Mouse (Mus musculus) lung, postnatal 0 days (tissue): ENCODE data around the gene Thap12.

ENCODE experiments used
- CTCF ChIP-seq: IDR thresholded peaks from 2 replicates; pipeline ENCODE4 v1.5.1; 2016; ENCODE audit warnings: antibody characterized with exemption, mild to moderate bottlenecking
- EP300 ChIP-seq: IDR thresholded peaks from 2 replicates; pipeline ENCODE4 v1.6.1; 2016; ENCODE audit warnings: antibody characterized with exemption, mild to moderate bottlenecking, control low read depth

- no peak for TF ChIP-seq EP300
- no peak for TF ChIP-seq CTCF
Observed at GRCm38 (mm10) chr7:98756556-98756955, 53.7 kb downstream of the Thap12 start.
